Mouse (Mus musculus) forebrain, embryonic 15.5 days (tissue): ENCODE measurements at regions not wholly inside any gene's neighbourhood (a gene's known extent, or its start where the extent isn't known, plus 50 kb on each side); places are given as distances from the start of the nearest gene placed in this dataset.

Experiments used
- ATAC-seq: fragments of 200-750 bp; cut with Nextera tagmentation; replicated peaks from 2 replicates; pipeline ENCODE4 v1.8.0; 2017; ENCODE audit warnings: mild to moderate bottlenecking, moderate TSS enrichment, moderate library complexity
- H3K27ac ChIP-seq: fragments of 300-500 bp; sonication (generic); replicated peaks from 2 replicates; pipeline ENCODE4 v1.5.1; 2015; ENCODE audit warnings: mild to moderate bottlenecking, inconsistent platforms
- H3K27me3 ChIP-seq: fragments of 300-500 bp; sonication (generic); 2 replicates; pipeline ENCODE4 v1.6.1; 2015; ENCODE audit warnings: inconsistent platforms
- H3K36me3 ChIP-seq: fragments of 300-500 bp; sonication (generic); 2 replicates; pipeline ENCODE4 v1.6.1; 2015; ENCODE audit warnings: mild to moderate bottlenecking, inconsistent platforms
- H3K4me1 ChIP-seq: fragments of 300-500 bp; sonication (generic); 2 replicates; pipeline ENCODE4 v1.6.1; 2015; ENCODE audit warnings: inconsistent platforms
- H3K4me2 ChIP-seq: fragments of 300-500 bp; sonication (generic); replicated peaks from 2 replicates; pipeline ENCODE4 v1.6.1; 2015; ENCODE audit warnings: mild to moderate bottlenecking, inconsistent platforms
- H3K4me3 ChIP-seq: fragments of 300-500 bp; sonication (generic); 2 replicates; pipeline ENCODE4 v1.5.1; 2015; ENCODE audit warnings: mild to moderate bottlenecking, inconsistent platforms
- H3K9ac ChIP-seq: fragments of 300-500 bp; sonication (generic); replicated peaks from 2 replicates; pipeline ENCODE4 v1.6.1; 2015; ENCODE audit warnings: mild to moderate bottlenecking, inconsistent platforms
- H3K9me3 ChIP-seq: fragments of 300-500 bp; sonication (generic); 2 replicates; pipeline ENCODE4 v1.6.1; 2016; ENCODE audit warnings: inconsistent platforms
- WGBS: fragments of 180-500 bp; shearing (Covaris S2); methylation state at CpG from one replicate; pipeline ENCODE4 v1.1.7; 2015; ENCODE audit warnings: mixed read lengths; 5-methylcytosine and 5-hydroxymethylcytosine counted together

GRCm38 (mm10) chr2:61173581-61173980 lies 210.6 kb upstream of the Rbms1 start:
- 91% methylated on average over 2 of the region's 2 CpGs for WGBS
- Histone ChIP-seq H3K4me3 (no peak overlapping the region), H3K27ac (no peak overlapping the region), H3K4me2 (no peak overlapping the region), H3K9me3 (no peaks in the 10 kb centered on the region), H3K27me3 (no peaks in the 10 kb centered on the region), H3K9ac (no peak overlapping the region), H3K36me3 (no peaks in the 10 kb centered on the region), H3K4me1 (no peaks in the 10 kb centered on the region)
- ATAC-seq, result no peak

- Histone ChIP-seq H3K9ac (no peak overlapping the region), H3K27me3 (no peaks in the 10 kb centered on the region), H3K9me3 (no peaks in the 10 kb centered on the region), H3K4me2 (no peak overlapping the region), H3K4me1 (no peaks in the 10 kb centered on the region), H3K4me3 (no peak overlapping the region), H3K36me3 (no peaks in the 10 kb centered on the region), H3K27ac (no peak overlapping the region)
- WGBS, result 93% methylated on average over 1 of the region's 1 CpGs
- ATAC-seq, result no peak
Measured at GRCm38 (mm10) chr2:61161336-61161735, 198.3 kb upstream of the Rbms1 start.

GRCm38 (mm10) chr2:61159761-61160160 lies 196.8 kb upstream of the Rbms1 start:
- ATAC-seq, result no peak
- no peaks in the 10 kb centered on the region for H3K4me1 ChIP-seq
- H3K27ac ChIP-seq, result no peak overlapping the region
- H3K36me3 ChIP-seq, result no peaks in the 10 kb centered on the region
- H3K27me3 ChIP-seq, result no peaks in the 10 kb centered on the region
- no peak overlapping the region for H3K4me2 ChIP-seq
- no peak overlapping the region for H3K4me3 ChIP-seq
- WGBS, result 87% methylated on average over 3 of the region's 3 CpGs
- no peak overlapping the region for H3K9ac ChIP-seq
- H3K9me3 ChIP-seq, result no peaks in the 10 kb centered on the region

GRCm38 (mm10) chr2:61138998-61139631 lies 176.1 kb upstream of the Rbms1 start:
- Histone ChIP-seq H3K4me3 (no peak overlapping the region), H3K27ac (no peak overlapping the region), H3K4me1 (no peaks in the 10 kb centered on the region), H3K9me3 (no peaks in the 10 kb centered on the region), H3K9ac (no peak overlapping the region), H3K27me3 (no peaks in the 10 kb centered on the region), H3K36me3 (no peaks in the 10 kb centered on the region), H3K4me2 (no peak overlapping the region)
- ATAC-seq, result no peak
- WGBS, result 72% methylated on average over 19 of the region's 19 CpGs

- H3K27me3 ChIP-seq, result no peaks in the 10 kb centered on the region
- 41% methylated on average over 3 of the region's 3 CpGs for WGBS
- no peak overlapping the region for H3K9ac ChIP-seq
- H3K4me3 ChIP-seq, result no peak overlapping the region
- H3K36me3 ChIP-seq, result no peaks in the 10 kb centered on the region
- ATAC-seq, result no peak
- H3K4me2 ChIP-seq, result no peak overlapping the region
- H3K9me3 ChIP-seq, result no peaks in the 10 kb centered on the region
- H3K27ac ChIP-seq, result no peak overlapping the region
- H3K4me1 ChIP-seq, result no peaks in the 10 kb centered on the region
Measured at GRCm38 (mm10) chr2:61138625-61138997, 175.6 kb upstream of the Rbms1 start.

- no peaks in the 10 kb centered on the region for H3K27me3 ChIP-seq
- H3K36me3 ChIP-seq, result no peaks in the 10 kb centered on the region
- no peak for ATAC-seq
- no peaks in the 10 kb centered on the region for H3K4me1 ChIP-seq
- no peak overlapping the region for H3K4me3 ChIP-seq
- H3K27ac ChIP-seq, result no peak overlapping the region
- H3K9me3 ChIP-seq, result no peaks in the 10 kb centered on the region
- H3K9ac ChIP-seq, result no peak overlapping the region
- no peak overlapping the region for H3K4me2 ChIP-seq
- WGBS, result 74% methylated on average over 3 of the region's 3 CpGs
Measured at GRCm38 (mm10) chr2:61137378-61137777, 174.4 kb upstream of the Rbms1 start.

- no peak for ATAC-seq
- Histone ChIP-seq H3K36me3 (no peaks in the 10 kb centered on the region), H3K4me2 (no peak overlapping the region), H3K27ac (no peak overlapping the region), H3K9me3 (no peaks in the 10 kb centered on the region), H3K4me3 (no peak overlapping the region), H3K27me3 (no peaks in the 10 kb centered on the region), H3K4me1 (no peaks in the 10 kb centered on the region), H3K9ac (no peak overlapping the region)
- 43% methylated on average over 1 of the region's 1 CpGs for whole genome bisulfite sequencing
Measured at GRCm38 (mm10) chr2:61136926-61137325, 173.9 kb upstream of the Rbms1 start.

- H3K4me2 ChIP-seq, result no peak overlapping the region
- H3K36me3 ChIP-seq, result no peaks in the 10 kb centered on the region
- H3K9ac ChIP-seq, result no peak overlapping the region
- no peaks in the 10 kb centered on the region for H3K4me1 ChIP-seq
- H3K4me3 ChIP-seq, result no peak overlapping the region
- H3K9me3 ChIP-seq, result no peaks in the 10 kb centered on the region
- no peaks in the 10 kb centered on the region for H3K27me3 ChIP-seq
- ATAC-seq, result no peak
- WGBS, result 80% methylated on average over 7 of the region's 7 CpGs
- H3K27ac ChIP-seq, result no peak overlapping the region
Measured at GRCm38 (mm10) chr2:61123046-61123806, 160.2 kb upstream of the Rbms1 start.

GRCm38 (mm10) chr2:61121281-61121680 lies 158.3 kb upstream of the Rbms1 start:
- Histone ChIP-seq H3K4me3 (no peak overlapping the region), H3K9ac (no peak overlapping the region), H3K27me3 (no peaks in the 10 kb centered on the region), H3K4me2 (no peak overlapping the region), H3K9me3 (no peaks in the 10 kb centered on the region), H3K4me1 (no peaks in the 10 kb centered on the region), H3K27ac (no peak overlapping the region), H3K36me3 (no peaks in the 10 kb centered on the region)
- WGBS, result 80% methylated on average over 5 of the region's 5 CpGs
- ATAC-seq, result no peak

GRCm38 (mm10) chr2:61114620-61115019 lies 151.6 kb upstream of the Rbms1 start:
- no peak overlapping the region for H3K27ac ChIP-seq
- no peaks in the 10 kb centered on the region for H3K36me3 ChIP-seq
- no peaks in the 10 kb centered on the region for H3K9me3 ChIP-seq
- H3K4me3 ChIP-seq, result no peak overlapping the region
- H3K4me2 ChIP-seq, result no peak overlapping the region
- no peaks in the 10 kb centered on the region for H3K27me3 ChIP-seq
- ATAC-seq, result no peak
- 63% methylated on average over 2 of the region's 2 CpGs for WGBS
- no peaks in the 10 kb centered on the region for H3K4me1 ChIP-seq
- no peak overlapping the region for H3K9ac ChIP-seq

GRCm38 (mm10) chr2:61113916-61114315 lies 150.9 kb upstream of the Rbms1 start:
- Histone ChIP-seq H3K4me3 (no peak overlapping the region), H3K27me3 (no peaks in the 10 kb centered on the region), H3K9me3 (no peaks in the 10 kb centered on the region), H3K9ac (no peak overlapping the region), H3K36me3 (no peaks in the 10 kb centered on the region), H3K27ac (no peak overlapping the region), H3K4me1 (no peaks in the 10 kb centered on the region), H3K4me2 (no peak overlapping the region)
- ATAC-seq, result no peak
- 67% methylated on average over 6 of the region's 6 CpGs for WGBS

- WGBS, result 85% methylated on average over 9 of the region's 9 CpGs
- H3K36me3 ChIP-seq, result no peaks in the 10 kb centered on the region
- H3K9me3 ChIP-seq, result no peaks in the 10 kb centered on the region
- no peak for ATAC-seq
- no peak overlapping the region for H3K9ac ChIP-seq
- H3K4me1 ChIP-seq, result no peaks in the 10 kb centered on the region
- no peaks in the 10 kb centered on the region for H3K27me3 ChIP-seq
- no peak overlapping the region for H3K4me3 ChIP-seq
- H3K27ac ChIP-seq, result no peak overlapping the region
- no peak overlapping the region for H3K4me2 ChIP-seq
Measured at GRCm38 (mm10) chr2:61110591-61110990, 147.6 kb upstream of the Rbms1 start.

GRCm38 (mm10) chr2:61109564-61109963 lies 146.6 kb upstream of the Rbms1 start:
- Histone ChIP-seq H3K27ac (no peak overlapping the region), H3K4me2 (no peak overlapping the region), H3K27me3 (no peaks in the 10 kb centered on the region), H3K4me3 (no peak overlapping the region), H3K9me3 (no peaks in the 10 kb centered on the region), H3K36me3 (no peaks in the 10 kb centered on the region), H3K9ac (no peak overlapping the region), H3K4me1 (no peaks in the 10 kb centered on the region)
- WGBS, result 80% methylated on average over 3 of the region's 3 CpGs
- no peak for ATAC-seq
